Mouse (Mus musculus) CH12.LX (cell line): ENCODE data around the gene Sema4a. TPM values are rescaled to one million over a fixed set of nuclear protein-coding genes. Genes with fewer than 3 reads are reported as not detected.
A peak's percentile ranks its signal among the peaks of the same experiment; 100 is the strongest.

Experiments
- DNase-seq: peaks from one replicate; pipeline ENCODE4 v3.0.0-alpha.2; 2013; ENCODE audit errors: extremely low read depth
- H3K27ac ChIP-seq: 2 replicates; pipeline ENCODE4 v1.5.1; 2012; ENCODE audit warnings: low read depth, mild to moderate bottlenecking, control low read depth, moderate library complexity; ENCODE audit not compliant: insufficient read depth
- H3K27me3 ChIP-seq: replicated peaks from 2 replicates; pipeline ENCODE3; 2012; ENCODE audit warnings: inconsistent platforms
- H3K36me3 ChIP-seq, 2 experiments: replicated peaks in 1 of 2; 2 replicates each; pipeline versions ENCODE3 to v1.6.1; 2012; ENCODE audit warnings: inconsistent platforms in 1 of 2, low read length in 1 of 2, mild to moderate bottlenecking in 1 of 2, mixed read lengths in 1 of 2, moderate library complexity in 1 of 2; ENCODE audit not compliant: control insufficient read depth in 1 of 2, insufficient read depth in 1 of 2
- H3K4me1 ChIP-seq, 2 experiments: 2 replicates each; pipeline ENCODE4 v1.6.1; 2012; ENCODE audit warnings: inconsistent platforms in 1 of 2, moderate library complexity in 1 of 2; ENCODE audit not compliant: insufficient read depth in 2 of 2, control insufficient read depth in 1 of 2
- H3K4me2 ChIP-seq: 2 replicates; pipeline ENCODE4 v1.6.1; 2012; ENCODE audit warnings: low read depth, mild to moderate bottlenecking, control low read depth; ENCODE audit not compliant: poor library complexity, insufficient read depth, severe bottlenecking
- H3K4me3 ChIP-seq, 3 experiments: fragments of 150-350 bp in 1 of 3; sonication (generic) in 1 of 3; replicated peaks in 1 of 3; 2 replicates each; pipeline versions ENCODE3 to v1.5.1; 2011 to 2012; ENCODE audit warnings: low read depth in 2 of 3, low read length in 2 of 3, mild to moderate bottlenecking in 2 of 3, moderate library complexity in 2 of 3, control low read depth in 1 of 3, improper control_type of control experiment in 1 of 3, inconsistent platforms in 1 of 3, mixed read lengths in 1 of 3; ENCODE audit not compliant: poor library complexity in 1 of 3
- H3K79me2 ChIP-seq: replicated peaks from 2 replicates; pipeline ENCODE4 v1.6.1; 2012; ENCODE audit warnings: mild to moderate bottlenecking, moderate library complexity; ENCODE audit not compliant: control insufficient read depth, poor library complexity, insufficient read depth, severe bottlenecking; ENCODE audit errors: extremely low read depth
- H3K9ac ChIP-seq: 2 replicates; pipeline ENCODE4 v1.6.1; 2012; ENCODE audit warnings: low read depth, mild to moderate bottlenecking, control low read depth, moderate library complexity; ENCODE audit not compliant: insufficient read depth
- H3K9me3 ChIP-seq: replicated peaks from 2 replicates; pipeline ENCODE3; 2012; ENCODE audit warnings: low read length, inconsistent platforms, mixed read lengths
- BHLHE40 ChIP-seq: IDR thresholded peaks from 2 replicates; pipeline ENCODE4 v1.6.1; 2011; ENCODE audit warnings: mild to moderate bottlenecking, low read depth, low read length, improper control_type of control experiment
- CHD1 ChIP-seq: IDR thresholded peaks from 2 replicates; pipeline ENCODE4 v1.6.1; 2012; ENCODE audit warnings: low read depth, low read length, improper control_type of control experiment, inconsistent platforms
- CTCF ChIP-seq, 2 experiments: IDR thresholded peaks in 1 of 2; conservative IDR thresholded peaks in 1 of 2; 2 replicates each; pipeline ENCODE4 v1.5.1; 2011 to 2012; ENCODE audit warnings: low read depth in 2 of 2, low read length in 2 of 2, improper control_type of control experiment in 1 of 2, inconsistent platforms in 1 of 2, mild to moderate bottlenecking in 1 of 2, moderate library complexity in 1 of 2
- E2F4 ChIP-seq: IDR thresholded peaks from 2 replicates; pipeline ENCODE4 v1.6.1; 2011; ENCODE audit warnings: low read depth, low read length, improper control_type of control experiment; ENCODE audit not compliant: insufficient replicate concordance
- ELF1 ChIP-seq: IDR thresholded peaks from 2 replicates; pipeline ENCODE4 v1.6.1; 2014; ENCODE audit warnings: low read depth, mild to moderate bottlenecking, inconsistent platforms, low read length, improper control_type of control experiment
- EP300 ChIP-seq: IDR thresholded peaks from 2 replicates; pipeline ENCODE4 v1.6.1; 2011; ENCODE audit warnings: low read length, improper control_type of control experiment
- GABPA ChIP-seq: IDR thresholded peaks from 2 replicates; pipeline ENCODE4 v1.6.1; 2012; ENCODE audit warnings: low read depth, low read length, improper control_type of control experiment, inconsistent platforms; ENCODE audit not compliant: insufficient replicate concordance
- HCFC1 ChIP-seq: IDR thresholded peaks from 2 replicates; pipeline ENCODE4 v1.6.1; 2012; ENCODE audit warnings: low read depth, mild to moderate bottlenecking, inconsistent platforms, low read length, improper control_type of control experiment
- IRF4 ChIP-seq: IDR thresholded peaks from 2 replicates; pipeline ENCODE4 v1.6.1; 2014; ENCODE audit warnings: low read depth, mild to moderate bottlenecking, inconsistent platforms, low read length, improper control_type of control experiment
- JUND ChIP-seq: conservative IDR thresholded peaks from 2 replicates; pipeline ENCODE4 v1.6.1; 2011; ENCODE audit warnings: low read depth, low read length, improper control_type of control experiment
- MAFK ChIP-seq: IDR thresholded peaks from 2 replicates; pipeline ENCODE4 v1.6.1; 2011; ENCODE audit warnings: low read length, improper control_type of control experiment; ENCODE audit not compliant: insufficient replicate concordance
- MAX ChIP-seq: IDR thresholded peaks from 2 replicates; pipeline ENCODE4 v1.6.1; 2011; ENCODE audit warnings: low read length, improper control_type of control experiment
- MAZ ChIP-seq: IDR thresholded peaks from 2 replicates; pipeline ENCODE4 v1.6.1; 2012; ENCODE audit warnings: low read depth, mild to moderate bottlenecking, inconsistent platforms, low read length, improper control_type of control experiment, moderate library complexity
- MEF2A ChIP-seq: IDR thresholded peaks from 2 replicates; pipeline ENCODE4 v1.6.1; 2014; ENCODE audit warnings: low read depth, mild to moderate bottlenecking, inconsistent platforms, low read length, improper control_type of control experiment, borderline replicate concordance
- MXI1 ChIP-seq: IDR thresholded peaks from 2 replicates; pipeline ENCODE4 v1.6.1; 2011; ENCODE audit warnings: mild to moderate bottlenecking, low read depth, low read length, improper control_type of control experiment
- MYC ChIP-seq: IDR thresholded peaks from 2 replicates; pipeline ENCODE4 v1.6.1; 2011; ENCODE audit warnings: low read depth, mild to moderate bottlenecking, improper control_type of control experiment, low read length
- NELFE ChIP-seq: IDR thresholded peaks from 2 replicates; pipeline ENCODE4 v1.6.1; 2011; ENCODE audit warnings: low read depth, low read length, improper control_type of control experiment
- NRF1 ChIP-seq: IDR thresholded peaks from 2 replicates; pipeline ENCODE4 v1.6.1; 2014; ENCODE audit warnings: low read depth, mild to moderate bottlenecking, inconsistent platforms, low read length, improper control_type of control experiment, moderate library complexity
- PAX5 ChIP-seq: IDR thresholded peaks from 2 replicates; pipeline ENCODE4 v1.6.1; 2012; ENCODE audit warnings: low read length, inconsistent platforms, mixed read lengths
- POLR2AphosphoS2 ChIP-seq: IDR thresholded peaks from 2 replicates; pipeline ENCODE4 v1.6.1; 2011; ENCODE audit warnings: low read depth, low read length, improper control_type of control experiment
- RAD21 ChIP-seq: IDR thresholded peaks from 2 replicates; pipeline ENCODE4 v1.6.1; 2011; ENCODE audit warnings: low read depth, mild to moderate bottlenecking, low read length, improper control_type of control experiment, moderate library complexity
- SIN3A ChIP-seq: IDR thresholded peaks from 2 replicates; pipeline ENCODE4 v1.6.1; 2012; ENCODE audit warnings: low read length, improper control_type of control experiment, inconsistent platforms
- SMC3 ChIP-seq: IDR thresholded peaks from 2 replicates; pipeline ENCODE4 v1.6.1; 2011; ENCODE audit warnings: low read depth, low read length, improper control_type of control experiment
- TBP ChIP-seq: conservative IDR thresholded peaks from 2 replicates; pipeline ENCODE4 v1.6.1; 2011; ENCODE audit warnings: low read depth, low read length, improper control_type of control experiment
- TCF12 ChIP-seq: IDR thresholded peaks from 2 replicates; pipeline ENCODE4 v1.6.1; 2014; ENCODE audit warnings: low read depth, mild to moderate bottlenecking, inconsistent platforms, low read length, improper control_type of control experiment
- USF1 ChIP-seq: IDR thresholded peaks from 2 replicates; pipeline ENCODE4 v1.6.1; 2014; ENCODE audit warnings: low read depth, mild to moderate bottlenecking, inconsistent platforms, low read length, improper control_type of control experiment
- ZC3H11A ChIP-seq: IDR thresholded peaks from 2 replicates; pipeline ENCODE4 v1.6.1; 2012; ENCODE audit warnings: low read depth, mild to moderate bottlenecking, inconsistent platforms, low read length, improper control_type of control experiment
- ZMIZ1 ChIP-seq: IDR thresholded peaks from 2 replicates; pipeline ENCODE4 v1.6.1; 2012; ENCODE audit warnings: low read depth, mild to moderate bottlenecking, inconsistent platforms, low read length, improper control_type of control experiment
- ZNF384 ChIP-seq: IDR thresholded peaks from 2 replicates; pipeline ENCODE4 v1.6.1; 2012; ENCODE audit warnings: low read depth, low read length, improper control_type of control experiment, inconsistent platforms
- dilution Hi-C: fragments of 300-500 bp; cut with MboI; formaldehyde crosslinking; loops from 2 replicates; pipeline ENCODE4 v1.14.3; 2020; ENCODE audit warnings: low sequenced_read_pairs; ENCODE audit not compliant: extremely low pct_unique_long_range_greater_than_20kb, extremely low pct_ligation_motif_present
- in situ Hi-C: fragments of 300-500 bp; cut with MboI; formaldehyde crosslinking; loops from 3 replicates; pipeline ENCODE4 v1.14.3; 2019; ENCODE audit warnings: low sequenced_read_pairs, low pct_ligation_motif_present, low pct_unique_long_range_greater_than_20kb, mixed read lengths
- polyA plus RNA-seq: library from polyadenylated mRNA; unstranded; fragments of >175 nt; gene quantifications from 2 replicates; pipeline ENCODE4 v1.2.1, GENCODE M21; 2012; ENCODE audit warnings: low read depth; ENCODE audit not compliant: insufficient read length
- total RNA-seq, 2 experiments: library from RNA; depleted of rRNA; stranded (reverse); fragments of 300-350 nt in 1 of 2; fragments of >200 nt in 1 of 2; gene quantifications; 2 replicates each; pipeline ENCODE4 v1.2.3; 2012 to 2014

Sema4a gene
- total and polyA plus RNA-seq, 3 experiments, result 3.5 to 7.1 (median 4.7) TPM

- Histone ChIP-seq H3K27ac (no peak overlapping the region), H3K79me2 (no peaks in the 10 kb centered on the region), H3K4me3 (no peak overlapping the region), H3K4me2 (no peak overlapping the region), H3K4me1 (peaks cover 11 to 18% of the 10 kb centered on the region in 2 experiments), H3K27me3 (peaks cover 11% of the 10 kb centered on the region), H3K36me3 (peaks cover 34 to 55% of the 10 kb centered on the region in 2 experiments), H3K9me3 (no peaks in the 10 kb centered on the region), H3K9ac (no peak overlapping the region)
- dilution Hi-C loops (no loop called here), in situ Hi-C loops (loop anchor here (5.0 kb wide), 1 partner anchor 38 kb away; no protein-coding TSS in a partner anchor)
- no peak for DNase-seq
- TF ChIP-seq EP300, result no peak
- TF ChIP-seq SMC3, result no peak
- TF ChIP-seq ZMIZ1, result no peak
- TF ChIP-seq POLR2AphosphoS2, result no peak
- no peak for TF ChIP-seq CHD1
- TF ChIP-seq USF1, result no peak
- no peak for TF ChIP-seq RAD21
- no peak for TF ChIP-seq TBP
- no peak for TF ChIP-seq SIN3A
- TF ChIP-seq MEF2A, result no peak
- TF ChIP-seq CTCF (conservative IDR thresholded peaks at IDR 0.05 in 1 of 2, IDR thresholded peaks at IDR 0.05 in 1 of 2; ENCODE audit: low read depth in 2 of 2, low read length in 2 of 2), result no peak
- TF ChIP-seq MAFK, result no peak
- TF ChIP-seq TCF12, result no peak
- TF ChIP-seq MAX, result no peak
- TF ChIP-seq PAX5, result no peak
- TF ChIP-seq ZNF384, result no peak
- no peak for TF ChIP-seq GABPA
- TF ChIP-seq IRF4, result no peak
Observed at GRCm38 (mm10) chr3:88484597-88485316, 23.8 kb upstream of the Sema4a start.

GRCm38 (mm10) chr3:88483621-88484020 lies 22.6 kb upstream of the Sema4a start:
- peak; percentile 71 for DNase-seq
- H3K27me3 ChIP-seq, result peaks cover 14% of the 10 kb centered on the region
- in situ Hi-C loops, result no loop called here
- TF ChIP-seq NELFE (peak; percentile 58; the same call in 1 of the 2 replicates), JUND (no peak), MXI1 (peak; percentile 88), MAZ (0 out of 2 replicates have a peak, but pooled peaks have one; percentile 33), SIN3A (0 out of 2 replicates have a peak, but pooled peaks have one; percentile 31), E2F4 (no peak), ZC3H11A (peak; percentile 61; the same call in 1 of the 2 replicates), NRF1 (0 out of 2 replicates have a peak, but pooled peaks have one; percentile 20), IRF4 (peak; percentile 57), TCF12 (peak; percentile 51; the same call in 1 of the 2 replicates), HCFC1 (peak; percentile 30; the same call in 1 of the 2 replicates), MEF2A (0 out of 2 replicates have a peak, but pooled peaks have one; percentile 9), SMC3 (peak; percentile 94), MAX (peak; percentile 43; the same call in 1 of the 2 replicates), EP300 (no peak), CTCF (conservative IDR thresholded peaks at IDR 0.05 in 1 of 2, IDR thresholded peaks at IDR 0.05 in 1 of 2; ENCODE audit: low read depth in 2 of 2, low read length in 2 of 2) (peak; percentile 93), BHLHE40 (0 out of 2 replicates have a peak, but pooled peaks have one; percentile 12), RAD21 (peak; percentile 73), MYC (peak; percentile 53; the same call in 1 of the 2 replicates), ELF1 (0 out of 2 replicates have a peak, but pooled peaks have one; percentile 9)

More at GRCm38 (mm10) chr3:88483621-88484020, 22.6 kb upstream of the Sema4a start:
- no peak overlapping the region for H3K27ac ChIP-seq
- dilution Hi-C loops, result no loop called here
- H3K36me3 ChIP-seq, result peaks cover 34 to 55% of the 10 kb centered on the region in 2 experiments
- peaks cover 3 to 6% of the 10 kb centered on the region in 2 experiments for H3K4me1 ChIP-seq
- no peaks in the 10 kb centered on the region for H3K79me2 ChIP-seq
- H3K9ac ChIP-seq, result no peak overlapping the region
- H3K4me3 ChIP-seq, result no peak overlapping the region
- H3K9me3 ChIP-seq, result no peaks in the 10 kb centered on the region
- H3K4me2 ChIP-seq, result no peak overlapping the region
